Mouse (Mus musculus) left cerebral cortex, adult 2 months (tissue): ENCODE measurements around the gene Unc5cl. TPM values are rescaled to one million over a fixed set of nuclear protein-coding genes. Genes with fewer than 3 reads are reported as not detected.

Source experiments
- DNase-seq, 2 experiments: peaks; one replicate each; pipeline ENCODE4 v3.0.0; 2021 to 2022; ENCODE audit warnings: low spot score in 2 of 2, mixed read lengths in 1 of 2; ENCODE audit errors: extremely low spot score in 1 of 2
- H3K27ac ChIP-seq: fragments of 200-600 bp; 2 replicates; pipeline ENCODE4 v1.8.1; 2022
- H3K4me3 ChIP-seq: fragments of 200-600 bp; 2 replicates; pipeline ENCODE4 v1.8.1; 2022
- CTCF ChIP-seq: fragments of 200-600 bp; IDR thresholded peaks from 2 replicates; pipeline ENCODE4 v1.8.1; 2022; ENCODE audit warnings: antibody characterized with exemption, mild to moderate bottlenecking, moderate library complexity
- intact Hi-C: fragments of 180-260 bp; cut with DNase I; formaldehyde crosslinking; loops from one replicate; pipeline ENCODE4 v1.15.1; 2025
- total RNA-seq, 2 experiments: library from RNA; stranded (reverse); gene quantifications; 2 replicates each; pipeline ENCODE4 v1.2.3; 2021

Unc5cl gene
- total RNA-seq, 2 experiments from 2014 or later, result 0.30 TPM; not detected in 1

DNA sequence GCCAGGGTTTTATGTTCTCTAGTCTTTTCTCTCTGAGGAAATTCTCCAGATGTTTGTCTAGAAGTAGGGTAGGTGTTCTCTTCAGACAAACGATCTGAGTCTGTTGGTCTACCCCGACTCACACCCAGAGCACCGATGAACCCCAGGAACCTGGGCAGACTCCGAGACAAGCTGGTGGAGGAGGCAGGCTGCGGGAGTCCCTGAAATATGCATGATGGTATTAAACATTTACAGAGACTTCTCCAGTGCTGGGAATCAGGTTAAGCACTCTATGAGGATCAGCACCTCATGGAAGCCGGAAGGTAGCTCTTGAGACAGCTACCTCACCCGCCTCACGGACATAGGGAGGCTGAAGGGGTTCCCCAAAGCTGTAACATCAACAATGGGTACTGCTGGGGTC is 37.9 kb downstream of the Unc5cl start:
- DNase-seq, result no peak
- intact Hi-C loops, result no loop called here
- TF ChIP-seq CTCF, result no peak
- Histone ChIP-seq H3K4me3 (no peak overlapping the region), H3K27ac (no peak overlapping the region)

DNA sequence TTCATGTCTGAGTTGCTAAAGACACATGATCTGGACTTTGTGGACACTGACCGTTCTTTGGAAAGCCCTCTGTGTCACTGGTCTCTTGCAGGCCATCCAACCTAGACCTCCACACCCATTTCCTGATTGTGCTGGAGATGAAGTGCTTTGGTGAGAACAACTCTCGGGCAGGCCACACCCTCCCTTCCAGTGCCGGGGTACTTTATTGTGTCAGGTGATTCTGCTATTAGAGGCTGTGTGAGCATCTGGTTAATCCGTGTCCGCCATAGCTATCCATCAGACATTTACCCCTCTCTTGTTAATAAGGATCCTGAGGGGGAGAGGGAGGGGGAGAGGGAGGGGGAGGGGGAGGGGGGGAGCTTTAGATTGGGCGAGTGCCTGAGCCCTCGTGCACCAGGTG is 38.9 kb downstream of the Unc5cl start:
- Histone ChIP-seq H3K27ac (no peak overlapping the region), H3K4me3 (no peak overlapping the region)
- intact Hi-C loops, result no loop called here
- DNase-seq, result no peak
- TF ChIP-seq CTCF, result no peak

DNA sequence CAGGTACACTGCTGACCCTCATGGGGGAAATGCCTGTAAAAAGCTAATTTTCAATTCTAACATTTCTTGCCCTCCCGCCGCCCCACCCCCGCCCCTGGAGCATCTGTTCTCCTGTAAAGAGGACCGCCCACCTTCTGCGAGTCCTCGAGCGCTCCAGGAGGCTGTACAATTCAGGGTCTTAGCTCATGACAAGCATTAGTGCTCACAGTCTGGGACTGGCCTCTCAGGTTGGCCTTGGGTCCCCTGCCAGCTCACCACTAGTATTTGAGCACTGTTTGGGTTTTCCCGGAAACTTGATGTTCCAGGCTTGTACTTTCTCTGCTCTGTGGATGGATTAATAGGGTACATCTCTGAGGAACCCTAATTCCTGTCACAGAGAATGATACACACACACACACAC is 39.3 kb downstream of the Unc5cl start:
- Histone ChIP-seq H3K27ac (no peak overlapping the region), H3K4me3 (no peak overlapping the region)
- DNase-seq, result no peak
- TF ChIP-seq CTCF, result no peak
- intact Hi-C loops, result no loop called here

DNA sequence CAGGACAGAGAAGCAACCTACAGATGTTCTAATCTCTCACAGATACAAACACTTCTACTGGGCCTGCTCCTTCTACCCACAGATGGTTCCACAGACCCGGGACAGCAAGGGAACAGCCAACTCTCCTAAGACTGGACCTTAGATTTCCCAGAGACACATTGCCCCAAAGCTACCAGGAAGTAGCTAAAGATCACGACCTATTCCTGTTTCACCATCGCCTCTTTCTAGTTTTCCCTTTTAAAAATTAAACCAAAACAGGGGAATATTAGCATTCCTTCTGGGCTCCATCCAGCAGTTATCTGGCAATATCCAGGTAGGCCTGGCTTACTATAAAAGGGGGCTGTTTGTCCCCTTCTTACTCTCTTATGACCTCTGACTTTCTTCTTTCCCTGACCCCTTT is 43.3 kb downstream of the Unc5cl start:
- no peak overlapping the region for H3K27ac ChIP-seq
- intact Hi-C loops, result no loop called here
- no peak overlapping the region for H3K4me3 ChIP-seq
- no peak for DNase-seq
- no peak for TF ChIP-seq CTCF

DNA sequence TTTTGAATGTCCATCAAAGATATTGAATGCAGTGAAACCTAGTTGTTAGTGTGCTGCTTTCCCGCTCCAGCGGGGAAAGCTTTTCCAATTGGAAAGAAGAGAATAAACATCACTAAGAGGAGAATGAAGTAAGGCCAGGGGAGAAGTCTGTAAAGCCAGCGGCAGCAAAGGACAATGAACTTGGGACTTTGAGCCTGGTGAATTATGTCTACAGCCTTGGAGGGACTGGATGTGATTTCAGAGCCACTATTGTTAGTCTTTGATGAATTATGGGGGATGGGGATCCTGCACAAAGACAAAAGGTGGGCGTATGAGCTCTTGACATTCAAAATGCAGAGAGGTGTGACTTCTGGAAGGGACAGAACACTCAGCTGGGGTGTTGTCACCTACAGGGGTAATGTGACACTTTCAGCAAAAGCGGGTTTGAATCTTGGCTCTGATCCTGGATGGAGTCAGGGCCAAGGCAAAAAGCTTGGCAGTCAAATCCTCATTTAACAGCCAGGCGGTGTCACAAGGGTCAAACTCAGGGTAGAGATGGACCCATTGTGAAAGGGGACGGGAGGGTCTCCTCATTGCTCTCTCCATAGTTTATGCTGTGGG is 46.2 kb downstream of the Unc5cl start:
- DNase-seq, result no peak
- H3K4me3 ChIP-seq, result no peak overlapping the region
- no peak for TF ChIP-seq CTCF
- H3K27ac ChIP-seq, result no peak overlapping the region
- intact Hi-C loops, result no loop called here

DNA sequence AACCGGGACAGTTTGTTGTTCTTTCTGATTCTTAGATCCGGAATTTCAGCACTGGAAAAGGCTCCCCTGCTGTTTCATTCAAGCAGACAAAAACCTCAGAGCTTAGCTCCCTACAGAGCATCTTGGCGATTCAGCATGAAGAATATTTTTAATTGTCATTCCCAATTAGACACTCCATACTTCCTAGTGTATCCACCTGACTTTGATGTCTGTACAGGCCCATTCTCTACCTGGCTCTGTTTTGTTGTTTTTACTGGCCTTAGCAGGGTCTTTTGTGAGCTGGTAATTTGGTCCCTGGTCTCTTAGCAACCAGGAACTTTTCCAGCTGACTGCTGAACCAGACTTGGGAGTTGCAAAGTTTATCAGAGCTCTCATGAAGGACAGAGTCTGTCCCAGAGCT is 50.3 kb downstream of the Unc5cl start:
- no peak for DNase-seq
- no peak overlapping the region for H3K27ac ChIP-seq
- no peak overlapping the region for H3K4me3 ChIP-seq
- no peak for TF ChIP-seq CTCF
- intact Hi-C loops, result no loop called here

DNA sequence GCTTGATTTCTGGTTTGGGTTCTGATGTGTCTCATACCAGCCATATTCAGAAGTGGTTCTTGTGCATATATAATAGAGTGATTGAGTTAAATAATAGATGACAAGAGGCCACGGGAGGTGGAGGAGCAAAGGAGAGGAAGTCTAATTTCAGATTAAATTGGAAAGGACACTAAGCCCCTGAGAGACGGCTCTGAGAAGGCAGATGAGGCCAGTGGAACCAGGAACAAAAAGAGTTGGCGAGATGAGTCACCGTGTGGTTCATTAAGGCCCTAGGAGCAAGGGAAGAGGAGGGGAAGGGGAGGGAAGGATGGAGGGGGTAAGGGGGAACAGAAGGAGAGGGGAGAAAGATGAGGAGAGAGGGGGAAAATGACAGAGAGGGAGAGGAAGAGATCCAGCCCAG is 52.3 kb downstream of the Unc5cl start:
- no peak for TF ChIP-seq CTCF
- Histone ChIP-seq H3K4me3 (no peak overlapping the region), H3K27ac (no peak overlapping the region)
- intact Hi-C loops, result no loop called here
- no peak for DNase-seq

DNA sequence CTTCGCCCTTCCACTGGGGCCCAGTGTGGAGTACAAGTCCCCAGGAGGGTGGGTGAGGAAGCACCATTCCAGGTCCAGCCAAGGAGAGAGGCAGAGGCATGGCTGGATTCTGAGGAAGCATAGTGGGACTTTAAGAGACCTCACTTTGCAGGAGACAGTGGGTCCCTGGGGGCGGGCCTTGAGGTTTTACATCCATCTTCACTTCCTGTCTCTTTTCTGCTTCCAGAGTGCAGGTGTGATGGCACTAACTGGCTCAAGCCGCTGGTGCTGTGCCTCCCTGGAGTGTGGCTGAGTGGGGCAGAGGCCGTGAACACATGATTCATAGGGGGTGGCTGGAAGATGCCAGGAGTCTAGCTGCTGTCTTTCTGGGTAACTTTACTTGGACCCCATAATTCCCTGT is 54.9 kb downstream of the Unc5cl start:
- no peak for TF ChIP-seq CTCF
- intact Hi-C loops, result no loop called here

DNA sequence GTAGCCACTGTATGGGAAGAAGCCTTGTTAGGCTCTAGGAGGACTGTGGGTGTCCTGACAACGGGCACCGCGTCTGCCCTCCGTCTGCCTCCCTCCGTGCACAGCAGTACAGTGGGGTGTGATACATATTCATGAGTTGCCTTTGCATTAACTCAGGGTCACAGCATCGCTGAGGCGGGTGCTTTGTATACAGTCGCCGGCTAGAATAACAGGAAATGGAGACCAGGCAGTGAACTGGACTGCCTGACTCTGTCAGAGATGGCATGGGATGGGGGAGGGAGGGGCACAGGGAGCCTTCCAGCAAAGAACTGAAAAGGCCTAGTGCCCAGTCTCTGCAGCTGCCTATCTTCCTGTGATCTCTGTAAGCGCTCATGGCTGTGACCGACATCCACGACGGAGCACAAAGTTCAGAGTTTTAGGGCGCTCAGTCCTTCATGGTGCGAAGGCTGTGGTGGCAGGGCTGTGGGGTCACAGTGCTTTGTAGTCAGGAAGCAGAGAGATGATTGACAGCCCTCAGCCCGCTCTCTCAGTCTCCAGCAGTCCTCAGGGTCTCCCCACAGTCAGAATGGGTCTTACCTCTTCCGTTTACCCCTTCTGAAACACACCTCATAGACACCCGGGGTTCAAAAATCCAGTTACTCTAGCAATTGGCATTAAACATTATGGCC is 58.0 kb downstream of the Unc5cl start:
- TF ChIP-seq CTCF, result no peak
- Histone ChIP-seq H3K4me3 (no peak overlapping the region), H3K27ac (no peak overlapping the region)
- intact Hi-C loops, result no loop called here
- no peak for DNase-seq

More for the DNA sequence above, 54.9 kb downstream of the Unc5cl start:
- Histone ChIP-seq H3K27ac (no peak overlapping the region), H3K4me3 (no peak overlapping the region)
- no peak for DNase-seq

DNA sequence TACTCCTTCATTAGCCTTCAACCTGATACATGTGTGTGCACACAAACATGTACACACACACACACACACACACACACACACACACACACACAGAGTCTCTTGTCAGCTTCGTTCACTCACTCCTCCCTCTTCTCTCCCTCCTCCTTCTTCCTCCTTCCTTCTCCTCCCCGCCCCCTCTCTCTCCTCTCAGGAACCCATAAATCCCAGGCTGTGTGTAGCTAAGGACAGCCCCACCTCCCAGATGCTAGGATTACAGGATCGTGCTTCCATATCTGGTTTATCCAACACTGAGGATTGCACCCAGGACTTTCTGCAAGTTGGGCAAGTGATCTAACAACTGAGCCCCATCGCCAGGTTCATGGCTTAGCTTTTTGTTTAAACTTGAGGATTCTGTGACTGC is 59.9 kb downstream of the Unc5cl start:
- Histone ChIP-seq H3K4me3 (no peak overlapping the region), H3K27ac (no peak overlapping the region)
- no peak for DNase-seq
- intact Hi-C loops, result no loop called here
- no peak for TF ChIP-seq CTCF

DNA sequence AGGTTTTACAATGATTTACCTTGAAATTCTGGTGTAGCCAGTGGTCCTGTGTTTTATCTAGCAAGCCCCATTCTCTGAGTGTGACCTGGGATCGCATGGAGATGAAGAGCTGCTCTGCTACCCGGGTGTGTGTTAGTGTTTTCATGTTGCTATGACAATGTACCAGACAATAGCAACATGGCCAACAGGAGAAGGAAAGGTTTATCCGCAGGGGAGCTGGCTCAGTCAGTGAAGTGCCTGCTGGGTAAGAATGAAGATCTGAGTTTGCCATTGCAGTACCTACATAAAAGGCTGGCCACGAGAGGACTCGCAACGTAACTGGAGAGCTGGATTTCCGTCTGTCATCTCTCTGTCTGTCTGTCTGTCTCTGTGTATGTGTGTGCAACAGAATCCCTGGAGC is 64.3 kb downstream of the Unc5cl start:
- no peak for DNase-seq
- no peak for TF ChIP-seq CTCF
- Histone ChIP-seq H3K27ac (no peak overlapping the region), H3K4me3 (no peak overlapping the region)
- intact Hi-C loops, result no loop called here

DNA sequence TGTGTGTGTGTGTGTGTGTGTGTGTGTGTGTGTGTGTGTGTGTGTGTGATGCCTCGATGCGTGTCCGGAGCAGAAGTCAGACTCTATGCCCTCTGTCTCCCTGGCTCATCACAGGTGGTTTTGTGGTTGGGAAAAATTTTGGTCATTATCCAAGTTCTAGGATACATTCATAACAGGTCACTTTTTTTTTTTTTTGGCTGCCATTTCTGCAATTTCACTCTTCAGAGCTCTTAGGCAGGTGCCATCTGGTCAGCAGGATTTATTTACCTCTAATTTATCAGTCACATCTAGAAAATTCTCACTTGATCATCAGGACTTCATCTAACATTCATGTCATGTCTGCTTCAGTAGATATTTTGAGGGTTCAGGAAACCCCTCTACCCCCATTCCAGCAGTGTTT is 65.7 kb downstream of the Unc5cl start:
- TF ChIP-seq CTCF, result no peak
- no peak for DNase-seq
- no peak overlapping the region for H3K4me3 ChIP-seq
- H3K27ac ChIP-seq, result no peak overlapping the region
- intact Hi-C loops, result no loop called here

DNA sequence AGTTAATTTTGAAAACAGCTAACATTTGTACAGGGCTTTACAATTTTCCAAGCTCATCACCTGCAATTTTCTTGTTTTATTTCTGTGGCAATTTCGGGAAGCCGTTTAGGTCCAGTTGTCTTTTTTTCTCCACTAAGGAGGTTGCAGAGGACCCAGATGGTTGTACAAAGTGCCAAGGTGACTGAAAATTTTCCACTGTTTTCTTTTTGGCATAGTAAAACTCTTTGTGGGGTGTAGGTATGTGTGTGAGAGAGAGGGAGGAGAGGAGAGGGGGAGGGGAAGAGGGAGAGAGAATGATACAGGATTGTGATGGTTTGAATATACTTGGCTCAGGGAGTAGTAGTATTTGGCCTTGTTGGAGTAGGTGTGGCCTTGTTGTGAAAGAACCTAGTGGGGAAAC is 68.4 kb downstream of the Unc5cl start:
- DNase-seq, result no peak
- TF ChIP-seq CTCF, result no peak
- no peak overlapping the region for H3K4me3 ChIP-seq
- intact Hi-C loops, result no loop called here
- H3K27ac ChIP-seq, result no peak overlapping the region
